10 mouse cellular contexts compared by ENCODE assay signal in the genomic region with DNA sequence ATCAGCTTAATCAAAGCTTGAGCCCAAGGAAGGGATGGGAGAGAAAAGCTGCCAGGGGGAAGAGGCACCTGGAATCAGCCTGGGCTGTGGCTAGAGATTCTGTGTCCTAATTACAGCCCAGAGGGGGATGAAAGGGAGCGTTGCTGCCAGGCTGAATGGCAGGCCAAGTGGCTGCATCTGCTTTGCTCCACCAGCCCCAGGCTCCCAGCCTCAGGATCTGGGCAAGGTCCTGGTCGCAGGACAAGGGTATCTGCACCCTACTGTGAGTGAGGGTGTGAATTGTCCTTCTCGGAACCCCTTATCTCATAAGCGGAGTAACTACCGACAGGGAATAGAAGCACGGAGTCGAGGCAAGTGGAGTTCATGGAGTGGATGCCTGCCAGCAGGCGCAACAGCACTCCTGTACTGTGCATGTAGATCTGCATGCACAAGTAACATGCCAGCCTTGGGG. TPM values are rescaled to one million over a fixed set of nuclear protein-coding genes. Genes with fewer than 3 reads are reported as not detected.
DNase-seq lines count a peak whose midpoint lies in the region; ATAC-seq lines count a peak whose summit lies in the region.
"Had no signal": no experiment of that assay in that cellular context is flagged by ENCODE, and none has a peak within 500 bp of the region (broad histone marks: within the 10 kb centered on the region; RNA-seq: fewer than 3 reads in every experiment).

No protein-coding gene starts in this region.

- peaks cover 5% of the 10 kb centered on the region for H3K4me1 ChIP-seq in neural tube, embryonic 11.5 days (ENCODE audit: control insufficient read depth, insufficient read depth, low read length)
- peaks cover 10% of the 10 kb centered on the region for H3K4me1 ChIP-seq in forebrain, embryonic 11.5 days (replicated peaks; ENCODE audit: control insufficient read depth, insufficient read depth, low read length)
- H3K4me1 ChIP-seq in midbrain, embryonic 11.5 days (ENCODE audit: control insufficient read depth, insufficient read depth, low read length), result peaks cover 46% of the 10 kb centered on the region

- H3K36me3 ChIP-seq in neural tube, embryonic 11.5 days (ENCODE audit: control insufficient read depth, insufficient read depth, low read length), result 0 out of 2 replicates have a peak, but pooled peaks cover 2% of the 10 kb centered on the region
- no peaks in the 10 kb centered on the region; the same call in 1 of the 2 replicates for H3K36me3 ChIP-seq in forebrain, embryonic 11.5 days (ENCODE audit: control insufficient read depth, insufficient read depth, low read length)
- H3K36me3 ChIP-seq in midbrain, embryonic 11.5 days (ENCODE audit: control insufficient read depth, insufficient read depth, low read length), result no peaks in the 10 kb centered on the region

- no peak for ATAC-seq in neural tube, embryonic 11.5 days (ENCODE audit: insufficient read depth, low FRiP score, low TSS enrichment)
- ATAC-seq in forebrain, embryonic 11.5 days (replicated peaks; ENCODE audit: low FRiP score), result no peak
- ATAC-seq in midbrain, embryonic 11.5 days (ENCODE audit: low FRiP score), result no peak

- H3K27ac ChIP-seq in neural tube, embryonic 11.5 days (ENCODE audit: low read depth, low read length), result peak overlapping the region; percentile 99
- H3K27ac ChIP-seq in forebrain, embryonic 11.5 days (ENCODE audit: low read depth, low read length), result peak overlapping the region; percentile 99
- no peak overlapping the region; the same call in 1 of the 2 replicates for H3K27ac ChIP-seq in midbrain, embryonic 11.5 days (ENCODE audit: low read depth, low read length)
- H3K27ac ChIP-seq: liver, embryonic 14.5 days had no signal

- peaks cover 79% of the 10 kb centered on the region for H3K27me3 ChIP-seq in neural tube, embryonic 11.5 days (ENCODE audit: control insufficient read depth, insufficient read depth, low read length)
- H3K27me3 ChIP-seq in forebrain, embryonic 11.5 days (ENCODE audit: control insufficient read depth, insufficient read depth, low read length), result peaks cover 26% of the 10 kb centered on the region
- H3K27me3 ChIP-seq in midbrain, embryonic 11.5 days (ENCODE audit: control insufficient read depth, insufficient read depth, low read length), result peaks cover 82% of the 10 kb centered on the region

- WGBS in neural tube, embryonic 11.5 days, result 4% methylated on average over 8 of the region's 8 CpGs
- WGBS in forebrain, embryonic 11.5 days, result 1% methylated on average over 8 of the region's 8 CpGs
- 0% methylated on average over 8 of the region's 8 CpGs for WGBS in midbrain, embryonic 11.5 days

- intact Hi-C loops in heart, postnatal 36 days (cut with DNase I), result no loop called here

- H3K9me3 ChIP-seq in neural tube, embryonic 11.5 days (ENCODE audit: control insufficient read depth, low read length), result no peaks in the 10 kb centered on the region
- H3K9me3 ChIP-seq in forebrain, embryonic 11.5 days (ENCODE audit: control insufficient read depth, low read length), result no peaks in the 10 kb centered on the region
- no peaks in the 10 kb centered on the region for H3K9me3 ChIP-seq in midbrain, embryonic 11.5 days (ENCODE audit: control insufficient read depth, low read length)

- H3K9ac ChIP-seq in neural tube, embryonic 11.5 days (ENCODE audit: low read length), result peak overlapping the region; percentile 99
- peak overlapping the region; percentile 98 for H3K9ac ChIP-seq in forebrain, embryonic 11.5 days (ENCODE audit: low read length)
- H3K9ac ChIP-seq in midbrain, embryonic 11.5 days (ENCODE audit: low read length), result peak overlapping the region; percentile 91
- H3K9ac ChIP-seq: liver, embryonic 14.5 days had no signal

- H3K4me3 ChIP-seq in neural tube, embryonic 11.5 days (ENCODE audit: low read depth, low read length), result peak overlapping the region; percentile 84
- peak overlapping the region; percentile 76 for H3K4me3 ChIP-seq in forebrain, embryonic 11.5 days (ENCODE audit: low read depth, low read length)
- H3K4me3 ChIP-seq in midbrain, embryonic 11.5 days (ENCODE audit: low read depth, low read length), result peak overlapping the region; percentile 76

- peak overlapping the region; percentile 94 for H3K4me2 ChIP-seq in neural tube, embryonic 11.5 days (ENCODE audit: low read depth)
- H3K4me2 ChIP-seq in forebrain, embryonic 11.5 days (ENCODE audit: low read depth, low read length, severe bottlenecking), result peak overlapping the region; percentile 72
- peak overlapping the region; percentile 58 for H3K4me2 ChIP-seq in midbrain, embryonic 11.5 days

- no peak for DNase-seq in neural tube, embryonic 11.5 days (ENCODE audit: low spot score)
- no peak for DNase-seq in neural tube, embryonic 10.5 days (ENCODE audit: extremely low spot score, low spot score)
- peak; percentile 59 for DNase-seq in forebrain, embryonic 11.5 days (ENCODE audit: low spot score)
- peak; percentile 89 for DNase-seq in midbrain, embryonic 11.5 days (ENCODE audit: low spot score, missing footprints)
- peak; percentile 58 for DNase-seq in right cerebral cortex, postnatal 25 days
- DNase-seq in spleen, postnatal 14 days (ENCODE audit: low spot score in 2 of 2), result no peak
- DNase-seq in kidney, adult 9 months, result no peak
- DNase-seq in heart, postnatal 36 days, result no peak
- DNase-seq: kidney, postnatal 14 days had no signal

RNA-seq across cellular contexts. Expression of gene Polg, which starts 35.4 kb away (rescaled TPM):
- 36.9 and 45.1 TPM in 2 replicates for polyA plus RNA-seq in neural tube, embryonic 11.5 days (2014; fragmentation: Nextera tagmentation; extraction: Ambion mirVana)
- 48.2 and 48.5 TPM in 2 replicates for polyA plus RNA-seq in forebrain, embryonic 11.5 days (2014; fragmentation: Nextera tagmentation; extraction: Ambion mirVana)
- 24.0 and 26.7 TPM in 2 replicates for polyA plus RNA-seq in midbrain, embryonic 11.5 days (2014; fragmentation: Nextera tagmentation; extraction: Ambion mirVana)
- total RNA-seq in heart, postnatal 36 days (2021), result 10 to 100 TPM; 58.9 to 60.7 TPM

Comparison
In these comparisons a context has a peak if more than half of its experiments do, and no peak if none do; other contexts are left out.
1. DNase-seq: peak in forebrain, embryonic 11.5 days (single experiment), midbrain, embryonic 11.5 days (single experiment) and right cerebral cortex, postnatal 25 days (single experiment); none in neural tube, embryonic 11.5 days (single experiment), neural tube, embryonic 10.5 days (single experiment), spleen, postnatal 14 days (0 of 2), kidney, adult 9 months (single experiment) and heart, postnatal 36 days (0 of 2).
2. Peak in every context shown above with its lines, with median percentiles within 50 percentile points of each other: H3K4me2 ChIP-seq, H3K4me3 ChIP-seq and H3K9ac ChIP-seq.